Mouse (Mus musculus): ENCODE results near the gene Ppp1r37. TPM values are rescaled to one million over a fixed set of nuclear protein-coding genes. Genes with fewer than 3 reads are reported as not detected.
"Not testable (repeated sequence)": the region's sequence is repeated elsewhere in the genome, so short reads cannot be mapped to it uniquely, and the experiment has no call there.

Gene Ppp1r37
- 2.9 and 3.1 TPM in 2 replicates for polyA plus RNA-seq (2014; fragmentation: Nextera tagmentation; extraction: Ambion mirVana)

DNA sequence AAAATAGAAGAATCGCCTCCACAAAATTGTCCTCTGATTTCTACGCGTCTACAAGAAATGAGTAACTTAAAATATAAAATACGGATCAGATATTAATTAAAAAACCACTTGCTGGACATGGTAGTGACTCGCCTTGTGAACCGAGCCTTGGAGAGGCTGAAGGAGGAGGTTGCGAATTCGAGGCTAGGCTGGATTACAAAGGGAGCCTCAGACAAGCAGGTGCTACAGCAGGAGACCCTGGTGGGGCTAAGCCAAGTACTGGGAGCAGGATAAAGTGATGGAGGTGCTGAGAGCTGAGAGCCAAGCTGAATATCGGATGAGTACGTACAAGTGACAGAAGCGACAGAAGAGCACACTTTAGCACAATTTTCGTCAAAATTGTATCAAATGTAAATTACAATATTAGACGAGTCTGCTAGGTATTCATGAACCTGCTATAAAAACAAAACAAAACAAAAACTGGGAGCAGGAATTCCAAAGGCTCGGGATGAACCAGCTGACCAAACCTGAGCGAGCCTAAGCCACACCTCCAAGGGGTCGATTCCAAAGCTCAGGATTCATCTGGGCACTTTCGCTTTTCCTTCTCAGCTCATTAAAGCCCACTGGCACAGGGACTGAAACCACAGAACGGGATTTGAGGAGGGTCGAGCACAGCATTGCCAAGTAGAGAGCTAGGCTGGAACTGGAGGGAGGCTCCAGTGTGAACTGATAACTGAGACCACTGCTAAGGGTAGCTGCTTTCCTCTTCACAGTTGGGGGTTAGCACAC lies at the start of gene Ppp1r37:
Gene Ppp1r37, minus strand, starts transcription at position 434 of the 768 bp plus-strand sequence.
- H3K4me2 ChIP-seq: peak within 1 kb of the TSS; percentile 98
- H3K9ac ChIP-seq (ENCODE audit: low read depth, low read length): peak within 1 kb of the TSS; percentile 94
- ATAC-seq (replicated peaks; ENCODE audit: low FRiP score) (no peak), DNase-seq (ENCODE audit: low spot score) (no peak)
- no peaks in the 10 kb centered on the region for H3K27me3 ChIP-seq (replicated peaks; ENCODE audit: control insufficient read depth, insufficient read depth, low read length)
- peaks cover 26% of the 10 kb centered on the region for H3K36me3 ChIP-seq (ENCODE audit: control insufficient read depth, insufficient read depth, low read length)
- WGBS: 5% methylated on average over 19 of the region's 19 CpGs
- H3K4me1 ChIP-seq (replicated peaks; ENCODE audit: control insufficient read depth, insufficient read depth, low read length): peaks cover 42% of the 10 kb centered on the region
- H3K27ac ChIP-seq (ENCODE audit: low read depth, low read length): peak within 1 kb of the TSS; percentile 90
- H3K9me3 ChIP-seq (ENCODE audit: control insufficient read depth, low read length): no peaks in the 10 kb centered on the region; the same call in 1 of the 2 replicates
- peak within 1 kb of the TSS; percentile 99 for H3K4me3 ChIP-seq (ENCODE audit: low read depth, low read length)

DNA sequence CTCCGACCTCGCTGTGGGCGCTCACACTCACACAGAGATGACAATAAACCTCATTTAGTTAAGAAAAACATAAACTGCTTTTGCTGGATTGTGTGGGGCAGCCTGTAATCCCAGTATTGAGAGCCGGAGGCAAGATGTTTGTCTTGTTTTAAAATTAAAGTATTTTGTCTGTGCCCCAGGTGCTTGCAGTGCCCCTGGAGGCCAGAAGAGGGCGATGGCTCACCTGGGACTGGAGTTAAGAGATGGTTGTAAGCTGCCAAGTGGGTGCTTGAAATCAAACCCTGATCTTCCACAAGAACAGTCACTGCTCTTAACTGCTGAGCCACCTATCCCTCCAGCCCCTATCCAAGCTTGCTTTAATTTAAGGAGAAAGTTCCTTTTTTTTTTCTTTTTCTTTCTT lies 48.1 kb upstream of the Ppp1r37 start:
- no peak for DNase-seq (ENCODE audit: low spot score)
- Histone ChIP-seq H3K27me3 (replicated peaks; ENCODE audit: control insufficient read depth, insufficient read depth, low read length) (no peaks in the 10 kb centered on the region), H3K9ac (ENCODE audit: low read depth, low read length) (no peak overlapping the region), H3K9me3 (ENCODE audit: control insufficient read depth, low read length) (no peaks in the 10 kb centered on the region), H3K4me2 (no peak overlapping the region), H3K27ac (ENCODE audit: low read depth, low read length) (no peak overlapping the region), H3K4me3 (ENCODE audit: low read depth, low read length) (no peak overlapping the region), H3K4me1 (replicated peaks; ENCODE audit: control insufficient read depth, insufficient read depth, low read length) (no peaks in the 10 kb centered on the region), H3K36me3 (ENCODE audit: control insufficient read depth, insufficient read depth, low read length) (no peaks in the 10 kb centered on the region)
- 79% methylated on average over 5 of the region's 5 CpGs for WGBS
- no peak for ATAC-seq (replicated peaks; ENCODE audit: low FRiP score)

DNA sequence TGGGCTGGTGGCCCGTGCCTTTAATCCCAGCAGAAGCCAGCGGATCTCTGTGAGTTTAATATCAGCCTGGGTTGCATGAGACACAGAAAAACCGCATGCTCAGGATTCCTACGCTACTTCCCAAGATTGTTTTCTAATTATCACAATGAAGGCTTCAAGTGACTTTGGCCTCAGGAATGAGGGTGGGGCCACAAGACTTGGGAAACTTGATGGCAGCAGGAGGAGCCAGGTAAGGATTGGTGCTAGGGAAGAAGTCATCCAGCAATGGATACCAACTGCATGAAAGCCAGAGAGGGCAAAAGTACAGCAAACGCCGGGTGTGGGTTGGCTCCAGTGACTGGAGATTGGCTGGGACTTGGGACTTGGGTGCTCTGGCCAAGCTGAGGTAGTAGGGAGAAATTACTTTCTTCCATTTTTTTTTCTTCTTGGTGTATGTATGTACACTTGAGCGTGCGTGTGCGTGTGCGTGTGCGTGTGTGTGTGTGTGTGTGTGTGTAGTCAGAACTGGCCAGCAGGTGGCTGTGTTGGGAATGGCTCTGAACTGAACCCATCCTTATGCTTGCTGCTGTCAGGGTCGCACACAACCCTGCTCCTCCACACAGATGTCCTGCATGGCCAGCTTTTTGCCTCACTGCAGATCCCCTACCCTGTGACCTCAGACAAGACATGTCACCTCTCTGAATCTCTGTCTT lies 46.9 kb upstream of the Ppp1r37 start:
- no peak for DNase-seq (ENCODE audit: low spot score)
- Histone ChIP-seq H3K9ac (ENCODE audit: low read depth, low read length) (no peak overlapping the region), H3K27ac (ENCODE audit: low read depth, low read length) (no peak overlapping the region), H3K27me3 (replicated peaks; ENCODE audit: control insufficient read depth, insufficient read depth, low read length) (no peaks in the 10 kb centered on the region), H3K36me3 (ENCODE audit: control insufficient read depth, insufficient read depth, low read length) (no peaks in the 10 kb centered on the region), H3K9me3 (ENCODE audit: control insufficient read depth, low read length) (no peaks in the 10 kb centered on the region), H3K4me2 (no peak overlapping the region), H3K4me3 (ENCODE audit: low read depth, low read length) (no peak overlapping the region), H3K4me1 (replicated peaks; ENCODE audit: control insufficient read depth, insufficient read depth, low read length) (no peaks in the 10 kb centered on the region)
- 91% methylated on average over 12 of the region's 12 CpGs for WGBS
- ATAC-seq (replicated peaks; ENCODE audit: low FRiP score): no peak

DNA sequence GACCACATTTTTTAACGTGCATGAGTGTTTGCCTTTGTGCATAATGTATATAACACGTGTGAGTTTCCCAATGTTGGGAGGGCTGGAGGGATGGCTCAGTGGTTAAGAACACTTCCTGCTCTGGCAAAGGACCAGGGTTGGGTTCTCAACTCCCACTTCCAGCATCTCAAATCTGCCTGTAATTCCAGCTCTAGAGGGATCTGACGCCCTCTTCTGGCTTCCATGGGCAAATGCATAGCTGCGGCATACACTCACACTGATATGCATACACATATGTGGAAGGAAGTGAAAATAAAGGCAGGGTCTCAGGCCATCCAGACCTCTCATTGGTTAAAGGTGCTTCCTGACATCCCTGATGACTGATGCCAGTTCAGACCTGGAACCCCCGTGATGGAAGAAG lies 44.4 kb upstream of the Ppp1r37 start:
- H3K4me3 ChIP-seq (ENCODE audit: low read depth, low read length): no peak overlapping the region
- no peak overlapping the region for H3K4me2 ChIP-seq
- DNase-seq (ENCODE audit: low spot score) (no peak), ATAC-seq (replicated peaks; ENCODE audit: low FRiP score) (no peak)
- H3K36me3 ChIP-seq (ENCODE audit: control insufficient read depth, insufficient read depth, low read length): peaks cover 4% of the 10 kb centered on the region; the same call in 1 of the 2 replicates
- H3K9ac ChIP-seq (ENCODE audit: low read depth, low read length): no peak overlapping the region
- H3K9me3 ChIP-seq (ENCODE audit: control insufficient read depth, low read length): no peaks in the 10 kb centered on the region
- WGBS: 77% methylated on average over 5 of the region's 5 CpGs
- no peak overlapping the region for H3K27ac ChIP-seq (ENCODE audit: low read depth, low read length)
- H3K4me1 ChIP-seq (replicated peaks; ENCODE audit: control insufficient read depth, insufficient read depth, low read length): peaks cover 15% of the 10 kb centered on the region
- no peaks in the 10 kb centered on the region for H3K27me3 ChIP-seq (replicated peaks; ENCODE audit: control insufficient read depth, insufficient read depth, low read length)

DNA sequence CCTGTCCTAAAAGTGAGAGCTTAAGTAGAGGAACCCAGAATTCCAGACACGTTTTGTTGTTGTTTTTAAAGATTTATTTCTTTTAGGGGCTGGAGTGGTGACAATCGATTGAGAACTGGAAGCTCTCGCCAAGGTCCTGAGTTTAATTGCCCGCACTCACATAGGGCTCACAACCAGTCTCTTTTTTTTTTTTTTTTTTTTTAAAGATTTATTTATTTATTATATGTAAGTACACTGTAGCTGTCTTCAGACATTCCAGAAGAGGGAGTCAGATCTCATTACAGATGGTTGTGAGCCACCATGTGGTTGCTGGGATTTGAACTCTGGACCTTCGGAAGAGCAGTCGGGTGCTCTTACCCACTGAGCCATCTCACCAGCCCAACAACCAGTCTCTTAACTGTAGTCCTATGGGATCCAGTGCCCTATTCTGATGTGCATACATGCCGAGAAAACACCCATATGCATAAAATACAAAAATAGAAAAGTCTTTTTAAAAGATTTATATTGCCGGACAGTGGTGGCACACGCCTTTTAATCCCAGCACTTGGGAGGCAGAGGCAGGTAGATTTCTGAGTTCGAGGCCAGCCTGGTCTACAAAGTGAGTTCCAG lies 41.8 kb upstream of the Ppp1r37 start:
- not testable (repeated sequence) for ATAC-seq (replicated peaks; ENCODE audit: low FRiP score); H3K9ac ChIP-seq (ENCODE audit: low read depth, low read length)

DNA sequence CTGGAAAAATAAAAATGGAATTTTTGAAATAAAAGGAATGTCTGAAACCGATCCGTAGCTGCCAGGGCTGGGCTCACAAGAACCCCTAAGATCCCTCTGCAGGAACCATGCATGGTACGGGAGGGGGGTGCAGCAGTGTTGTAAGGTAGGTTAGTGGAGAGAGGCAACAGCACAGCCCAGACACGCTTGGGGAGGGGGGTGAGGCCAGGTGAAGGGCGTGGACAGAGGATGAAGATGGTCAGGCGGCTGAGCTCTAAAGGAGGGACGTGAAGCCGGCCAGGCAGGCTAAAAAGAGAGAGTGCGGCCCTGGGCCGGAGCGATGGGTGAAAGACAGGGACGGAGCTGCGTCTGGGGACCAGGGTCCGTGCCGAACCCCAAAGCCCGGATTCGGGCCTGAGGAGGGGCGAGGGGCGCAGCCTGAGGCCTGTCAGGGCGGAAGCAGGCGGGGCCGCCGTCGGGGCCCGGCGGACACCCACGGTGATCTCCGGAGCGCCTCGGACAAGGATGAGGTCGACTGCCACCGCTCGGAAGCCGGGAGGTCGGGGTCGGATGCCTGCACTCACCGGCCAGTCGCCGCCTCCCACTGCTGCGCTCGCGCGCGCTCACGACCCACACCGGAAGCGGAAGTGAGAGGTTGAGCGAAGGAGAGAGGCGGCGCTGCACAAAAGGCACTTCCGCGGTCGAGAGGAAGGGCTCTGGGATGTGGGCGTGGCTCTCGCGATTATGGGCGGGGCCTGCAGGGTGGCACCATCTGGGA lies 41.2 kb upstream of the Ppp1r37 start, which contains the start of gene Clasrp:
Gene Clasrp, minus strand, starts transcription at position 638 of the 757 bp plus-strand sequence.
- peak within 1 kb of the TSS; percentile 94 for H3K9ac ChIP-seq (ENCODE audit: low read depth, low read length)

More for the DNA sequence above, 41.8 kb upstream of the Ppp1r37 start:
- not testable (repeated sequence) for H3K27ac ChIP-seq (ENCODE audit: low read depth, low read length); DNase-seq (ENCODE audit: low spot score); H3K27me3 ChIP-seq (replicated peaks; ENCODE audit: control insufficient read depth, insufficient read depth, low read length); H3K9me3 ChIP-seq (ENCODE audit: control insufficient read depth, low read length); H3K36me3 ChIP-seq (ENCODE audit: control insufficient read depth, insufficient read depth, low read length)
- Histone ChIP-seq H3K4me1 (replicated peaks; ENCODE audit: control insufficient read depth, insufficient read depth, low read length) (peaks cover 20% of the 10 kb centered on the region), H3K4me3 (ENCODE audit: low read depth, low read length) (peak overlapping the region; percentile 91), H3K4me2 (peak overlapping the region; percentile 94)
- WGBS: 55% methylated on average over 10 of the region's 10 CpGs

DNA sequence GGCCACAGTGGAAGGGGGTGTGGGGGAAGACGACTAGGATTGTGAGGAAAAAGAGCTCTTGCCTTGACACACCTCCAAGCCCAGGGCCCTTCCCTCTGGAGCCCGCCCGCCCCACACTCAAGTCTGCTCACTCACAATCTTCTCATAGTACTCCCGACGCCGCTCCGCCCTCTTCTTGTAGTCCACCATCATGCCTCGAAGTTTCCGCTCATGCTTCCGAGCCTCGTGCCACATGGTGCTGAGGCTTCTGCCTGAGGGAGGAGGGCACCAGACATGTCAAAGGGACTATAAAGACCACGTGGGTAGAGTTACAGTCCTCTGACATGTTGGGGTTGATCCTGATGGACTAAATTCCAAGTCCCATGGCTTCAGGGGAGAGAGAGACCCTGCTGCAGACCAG lies 40.2 kb upstream of the Ppp1r37 start:
- WGBS: 81% methylated on average over 12 of the region's 12 CpGs
- Histone ChIP-seq H3K4me1 (replicated peaks; ENCODE audit: control insufficient read depth, insufficient read depth, low read length) (peaks cover 20% of the 10 kb centered on the region), H3K9me3 (ENCODE audit: control insufficient read depth, low read length) (no peaks in the 10 kb centered on the region), H3K4me2 (peak overlapping the region; percentile 94), H3K36me3 (ENCODE audit: control insufficient read depth, insufficient read depth, low read length) (peaks cover 18% of the 10 kb centered on the region), H3K4me3 (ENCODE audit: low read depth, low read length) (peak overlapping the region; percentile 91), H3K27me3 (replicated peaks; ENCODE audit: control insufficient read depth, insufficient read depth, low read length) (no peaks in the 10 kb centered on the region), H3K9ac (ENCODE audit: low read depth, low read length) (peak overlapping the region; percentile 94), H3K27ac (ENCODE audit: low read depth, low read length) (no peak overlapping the region)
- DNase-seq (ENCODE audit: low spot score) (no peak), ATAC-seq (replicated peaks; ENCODE audit: low FRiP score) (no peak)

More for the DNA sequence above, 41.2 kb upstream of the Ppp1r37 start, which contains the start of gene Clasrp:
- Histone ChIP-seq H3K4me3 (ENCODE audit: low read depth, low read length) (peak within 1 kb of the TSS; percentile 91), H3K4me1 (replicated peaks; ENCODE audit: control insufficient read depth, insufficient read depth, low read length) (peaks cover 20% of the 10 kb centered on the region), H3K27ac (ENCODE audit: low read depth, low read length) (peak within 1 kb of the TSS; percentile 62), H3K27me3 (replicated peaks; ENCODE audit: control insufficient read depth, insufficient read depth, low read length) (no peaks in the 10 kb centered on the region), H3K9me3 (ENCODE audit: control insufficient read depth, low read length) (no peaks in the 10 kb centered on the region), H3K36me3 (ENCODE audit: control insufficient read depth, insufficient read depth, low read length) (peaks cover 14% of the 10 kb centered on the region), H3K4me2 (peak within 1 kb of the TSS; percentile 94)
- WGBS: 1% methylated on average over 57 of the region's 57 CpGs
- DNase-seq (ENCODE audit: low spot score) (peak; percentile 95), ATAC-seq (replicated peaks; ENCODE audit: low FRiP score) (peak; percentile 93)

DNA sequence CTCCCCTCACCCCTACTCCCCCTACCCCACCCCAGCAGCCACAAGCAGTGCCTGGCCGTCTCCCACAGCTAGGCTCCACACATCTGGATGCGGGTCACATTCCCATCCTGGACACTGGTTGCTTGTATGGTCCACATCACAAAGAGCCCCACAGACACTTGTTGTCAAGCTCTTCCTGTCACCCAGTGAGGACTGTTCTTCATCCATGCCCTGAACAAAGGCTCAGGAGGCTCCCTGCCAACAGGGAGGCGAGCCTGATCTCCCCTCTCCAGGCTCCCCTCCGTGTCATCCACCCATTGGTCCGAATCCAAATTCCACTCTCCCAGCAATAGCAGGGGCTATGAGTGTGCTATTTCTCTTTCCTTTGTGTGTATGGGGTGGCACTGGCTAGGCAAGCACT lies 37.7 kb upstream of the Ppp1r37 start:
- peaks cover 20% of the 10 kb centered on the region for H3K4me1 ChIP-seq (replicated peaks; ENCODE audit: control insufficient read depth, insufficient read depth, low read length)
- H3K9me3 ChIP-seq (ENCODE audit: control insufficient read depth, low read length): no peaks in the 10 kb centered on the region
- H3K9ac ChIP-seq (ENCODE audit: low read depth, low read length): no peak overlapping the region
- no peaks in the 10 kb centered on the region for H3K27me3 ChIP-seq (replicated peaks; ENCODE audit: control insufficient read depth, insufficient read depth, low read length)
- DNase-seq (ENCODE audit: low spot score): no peak
- 76% methylated on average over 5 of the region's 5 CpGs for WGBS
- peaks cover 20% of the 10 kb centered on the region for H3K36me3 ChIP-seq (ENCODE audit: control insufficient read depth, insufficient read depth, low read length)
- no peak overlapping the region for H3K4me3 ChIP-seq (ENCODE audit: low read depth, low read length)
- H3K4me2 ChIP-seq: no peak overlapping the region; the same call in 1 of the 2 replicates
- H3K27ac ChIP-seq (ENCODE audit: low read depth, low read length): no peak overlapping the region
- ATAC-seq (replicated peaks; ENCODE audit: low FRiP score): no peak
